ENCODE assay signal across 13 mouse cellular contexts in genomic region chr1:169953106-169953505, GRCm38 (mm10).
"Had no signal": no experiment of that assay in that cellular context is flagged by ENCODE, and none has a peak within 500 bp of the region (broad histone marks: within the 10 kb centered on the region; RNA-seq: fewer than 3 reads in every experiment).

No protein-coding gene starts in this region.

- DNase-seq: lung, embryonic 14.5 days; lung, postnatal 10 days; lung, postnatal 4 days; midbrain, embryonic 14.5 days; retina, postnatal 1 day; right cerebral cortex, adult 18-20 months; right cerebral cortex, postnatal 25 days; right cerebral cortex, postnatal 4 days; spleen, adult 18-20 months; thymus, adult 18-20 months; thymus, postnatal 14 days; thymus, postnatal 36 days had no signal

- ATAC-seq: midbrain, embryonic 16.5 days had no signal
